Mouse (Mus musculus) liver, postnatal 0 days (tissue): ENCODE results near the gene Kcnk7. TPM values are rescaled to one million over a fixed set of nuclear protein-coding genes. Genes with fewer than 3 reads are reported as not detected.

Experiments used
- ATAC-seq: fragments of 200-750 bp; cut with Nextera tagmentation; 2 replicates; pipeline ENCODE4 v1.8.0; 2017; ENCODE audit warnings: mild to moderate bottlenecking, moderate library complexity
- DNase-seq: peaks from one replicate; pipeline ENCODE4 v3.0.0-alpha.2; 2016
- H3K27ac ChIP-seq: fragments of 300-500 bp; sonication (generic); 2 replicates; pipeline ENCODE4 v1.5.1; 2014; ENCODE audit warnings: antibody characterized with exemption, moderate library complexity, mild to moderate bottlenecking, low read depth
- H3K27me3 ChIP-seq: fragments of 300-500 bp; sonication (generic); 2 replicates; pipeline ENCODE4 v1.6.1; 2014; ENCODE audit warnings: low read length, control low read depth, mixed read lengths; ENCODE audit not compliant: insufficient read depth
- H3K36me3 ChIP-seq: fragments of 300-500 bp; sonication (generic); replicated peaks from 2 replicates; pipeline ENCODE4 v1.6.1; 2014; ENCODE audit warnings: mild to moderate bottlenecking, control low read depth, low read length, moderate library complexity, mixed read lengths; ENCODE audit not compliant: insufficient read depth
- H3K4me1 ChIP-seq: fragments of 300-500 bp; sonication (generic); 2 replicates; pipeline ENCODE4 v1.6.1; 2014; ENCODE audit warnings: antibody characterized with exemption, mild to moderate bottlenecking, control low read depth; ENCODE audit not compliant: insufficient read depth
- H3K4me2 ChIP-seq: fragments of 300-500 bp; sonication (generic); 2 replicates; pipeline ENCODE4 v1.6.1; 2014; ENCODE audit warnings: low read depth, mild to moderate bottlenecking, low read length, moderate library complexity, mixed read lengths
- H3K4me3 ChIP-seq: fragments of 300-500 bp; sonication (generic); 2 replicates; pipeline ENCODE4 v1.5.1; 2014; ENCODE audit warnings: low read depth, low read length
- H3K9ac ChIP-seq: fragments of 300-500 bp; sonication (generic); replicated peaks from 2 replicates; pipeline ENCODE4 v1.6.1; 2014; ENCODE audit warnings: mild to moderate bottlenecking, moderate library complexity
- H3K9me3 ChIP-seq: fragments of 300-500 bp; sonication (generic); 2 replicates; pipeline ENCODE4 v1.6.1; 2016; ENCODE audit warnings: mild to moderate bottlenecking, control low read depth, low read length, mixed read lengths
- CTCF ChIP-seq: sonication (generic); IDR thresholded peaks from 2 replicates; pipeline ENCODE4 v1.5.1; 2016; ENCODE audit warnings: antibody characterized with exemption, low read depth
- EP300 ChIP-seq: IDR thresholded peaks from 2 replicates; pipeline ENCODE4 v1.6.1; 2016; ENCODE audit warnings: antibody characterized with exemption, low read depth, mild to moderate bottlenecking
- WGBS: fragments of 180-500 bp; shearing (Covaris S2); extraction: QIAGEN DNeasy Blood & Tissue Kit; methylation state at CpG from one replicate; pipeline ENCODE4 v1.1.7; 2014; ENCODE audit not compliant: insufficient replicate concordance; 5-methylcytosine and 5-hydroxymethylcytosine counted together
- polyA plus RNA-seq: library from polyadenylated mRNA; unstranded; fragments of >200 nt; fragmentation: Nextera tagmentation; extraction: Ambion mirVana; gene quantifications from 2 replicates; pipeline ENCODE4 v1.2.1, GENCODE M21; 2015

Gene Kcnk7
- polyA plus RNA-seq, 1 experiment from 2014 or later, result 0.18 TPM

- 95% methylated on average over 8 of the region's 8 CpGs for WGBS
- no peak overlapping the region for H3K27ac ChIP-seq
- H3K36me3 ChIP-seq, result peaks cover 90% of the 10 kb centered on the region
- H3K9ac ChIP-seq, result no peak overlapping the region
- H3K4me3 ChIP-seq, result no peak overlapping the region
- no peak for ATAC-seq
- H3K27me3 ChIP-seq, result no peaks in the 10 kb centered on the region
- peaks cover 20% of the 10 kb centered on the region for H3K4me1 ChIP-seq
- no peak overlapping the region for H3K4me2 ChIP-seq
- DNase-seq, result no peak
- no peaks in the 10 kb centered on the region for H3K9me3 ChIP-seq
- TF ChIP-seq EP300 (no peak), CTCF (no peak)
Observed at GRCm38 (mm10) chr19:5710581-5710980, 6.4 kb downstream of the Kcnk7 start.

- no peak overlapping the region for H3K27ac ChIP-seq
- H3K9me3 ChIP-seq, result no peaks in the 10 kb centered on the region
- ATAC-seq (no peak), DNase-seq (peak; percentile 72)
- peaks cover 20% of the 10 kb centered on the region for H3K4me1 ChIP-seq
- WGBS, result 40% methylated on average over 3 of the region's 3 CpGs
- H3K4me3 ChIP-seq, result no peak overlapping the region
- peaks cover 91% of the 10 kb centered on the region for H3K36me3 ChIP-seq
- H3K27me3 ChIP-seq, result no peaks in the 10 kb centered on the region
- peak; percentile 91 for TF ChIP-seq CTCF
- no peak for TF ChIP-seq EP300
- no peak overlapping the region for H3K9ac ChIP-seq
- no peak overlapping the region for H3K4me2 ChIP-seq
Observed at GRCm38 (mm10) chr19:5711218-5711617, 7.1 kb downstream of the Kcnk7 start.

GRCm38 (mm10) chr19:5711907-5712460, 7.8 kb downstream of the Kcnk7 start:
- DNase-seq (peak; percentile 47), ATAC-seq (no peak)
- no peak for TF ChIP-seq CTCF
- TF ChIP-seq EP300, result no peak
- Histone ChIP-seq H3K4me1 (peaks cover 24% of the 10 kb centered on the region), H3K9me3 (no peaks in the 10 kb centered on the region), H3K27ac (no peak overlapping the region), H3K36me3 (peaks cover 91% of the 10 kb centered on the region), H3K4me3 (no peak overlapping the region), H3K9ac (no peak overlapping the region), H3K27me3 (no peaks in the 10 kb centered on the region), H3K4me2 (no peak overlapping the region)
- WGBS, result 67% methylated on average over 14 of the region's 14 CpGs

- H3K27me3 ChIP-seq, result no peaks in the 10 kb centered on the region
- TF ChIP-seq EP300, result no peak
- ATAC-seq (no peak), DNase-seq (no peak)
- peaks cover 91% of the 10 kb centered on the region for H3K36me3 ChIP-seq
- 75% methylated on average over 5 of the region's 5 CpGs for WGBS
- H3K27ac ChIP-seq, result 0 out of 2 replicates have a peak overlapping the region, but pooled peaks have one; percentile 3
- no peaks in the 10 kb centered on the region for H3K9me3 ChIP-seq
- peak overlapping the region; percentile 27 for H3K9ac ChIP-seq
- H3K4me3 ChIP-seq, result no peak overlapping the region
- H3K4me2 ChIP-seq, result peak overlapping the region; percentile 5; the same call in 1 of the 2 replicates
- H3K4me1 ChIP-seq, result peaks cover 25% of the 10 kb centered on the region
Observed at GRCm38 (mm10) chr19:5713255-5713654, 9.1 kb downstream of the Kcnk7 start.

- DNase-seq (peak; percentile 55), ATAC-seq (peak; percentile 59)
- H3K4me3 ChIP-seq, result no peak overlapping the region
- H3K36me3 ChIP-seq, result peaks cover 91% of the 10 kb centered on the region
- no peak for TF ChIP-seq EP300
- TF ChIP-seq CTCF, result no peak
- H3K27ac ChIP-seq, result 0 out of 2 replicates have a peak overlapping the region, but pooled peaks have one; percentile 18
- H3K4me2 ChIP-seq, result peak overlapping the region; percentile 5; the same call in 1 of the 2 replicates
- peaks cover 25% of the 10 kb centered on the region for H3K4me1 ChIP-seq
- peak overlapping the region; percentile 27 for H3K9ac ChIP-seq
- H3K9me3 ChIP-seq, result no peaks in the 10 kb centered on the region
- WGBS, result 14% methylated on average over 2 of the region's 2 CpGs
- no peaks in the 10 kb centered on the region for H3K27me3 ChIP-seq
Observed at GRCm38 (mm10) chr19:5713730-5714129, 9.6 kb downstream of the Kcnk7 start.

GRCm38 (mm10) chr19:5715793-5716688, 11.9 kb downstream of the Kcnk7 start:
- WGBS, result 63% methylated on average over 43 of the region's 43 CpGs
- peaks cover 25% of the 10 kb centered on the region for H3K4me1 ChIP-seq
- DNase-seq (peak; percentile 71), ATAC-seq (peak; percentile 68)
- no peaks in the 10 kb centered on the region for H3K9me3 ChIP-seq
- H3K4me3 ChIP-seq, result no peak overlapping the region
- no peaks in the 10 kb centered on the region for H3K27me3 ChIP-seq
- TF ChIP-seq EP300, result no peak
- TF ChIP-seq CTCF, result peak; percentile 55
- no peak overlapping the region for H3K27ac ChIP-seq
- H3K4me2 ChIP-seq, result peak overlapping the region; percentile 15; the same call in 1 of the 2 replicates
- no peak overlapping the region for H3K9ac ChIP-seq
- H3K36me3 ChIP-seq, result peaks cover 95% of the 10 kb centered on the region
